Mouse (Mus musculus): ENCODE data around the gene Get4. TPM values are rescaled to one million over a fixed set of nuclear protein-coding genes. Genes with fewer than 3 reads are reported as not detected.

Gene Get4
- polyA plus RNA-seq, 1 experiment from 2014 or later = 122 TPM

- H3K9ac ChIP-seq (ENCODE audit: low read depth, low read length) = no peak overlapping the region
- 86% methylated on average over 2 of the region's 2 CpGs for WGBS
- no peak for ATAC-seq
- H3K4me1 ChIP-seq (ENCODE audit: control insufficient read depth, insufficient read depth, low read length) = no peaks in the 10 kb centered on the region
- H3K36me3 ChIP-seq (ENCODE audit: control insufficient read depth, insufficient read depth, low read length) = peaks cover 9% of the 10 kb centered on the region; the same call in 1 of the 2 replicates
- H3K4me2 ChIP-seq (ENCODE audit: low read length) = no peak overlapping the region
- H3K27ac ChIP-seq (ENCODE audit: low read length) = no peak overlapping the region
- H3K27me3 ChIP-seq (ENCODE audit: control insufficient read depth, insufficient read depth, low read depth, low read length) = no peaks in the 10 kb centered on the region
- no peaks in the 10 kb centered on the region for H3K9me3 ChIP-seq (replicated peaks; ENCODE audit: control insufficient read depth, low read length, poor library complexity, severe bottlenecking)
- H3K4me3 ChIP-seq (ENCODE audit: low read depth, low read length) = no peak overlapping the region
Observed at GRCm38 (mm10) chr5:139294089-139294488, 42.0 kb downstream of the Get4 start.

- no peak overlapping the region for H3K4me3 ChIP-seq (ENCODE audit: low read depth, low read length)
- H3K4me2 ChIP-seq (ENCODE audit: low read length) = no peak overlapping the region
- H3K27me3 ChIP-seq (ENCODE audit: control insufficient read depth, insufficient read depth, low read depth, low read length) = no peaks in the 10 kb centered on the region
- WGBS = 89% methylated on average over 10 of the region's 10 CpGs
- ATAC-seq = no peak
- H3K9ac ChIP-seq (ENCODE audit: low read depth, low read length) = no peak overlapping the region
- no peaks in the 10 kb centered on the region for H3K9me3 ChIP-seq (replicated peaks; ENCODE audit: control insufficient read depth, low read length, poor library complexity, severe bottlenecking)
- H3K4me1 ChIP-seq (ENCODE audit: control insufficient read depth, insufficient read depth, low read length) = no peaks in the 10 kb centered on the region
- H3K27ac ChIP-seq (ENCODE audit: low read length) = no peak overlapping the region
- peaks cover 6% of the 10 kb centered on the region; the same call in 1 of the 2 replicates for H3K36me3 ChIP-seq (ENCODE audit: control insufficient read depth, insufficient read depth, low read length)
Observed at GRCm38 (mm10) chr5:139297092-139297491, 45.0 kb downstream of the Get4 start.

GRCm38 (mm10) chr5:139297745-139298144 is 45.6 kb downstream of the Get4 start:
- no peaks in the 10 kb centered on the region for H3K27me3 ChIP-seq (ENCODE audit: control insufficient read depth, insufficient read depth, low read depth, low read length)
- no peak overlapping the region for H3K27ac ChIP-seq (ENCODE audit: low read length)
- H3K4me3 ChIP-seq (ENCODE audit: low read depth, low read length) = no peak overlapping the region
- H3K9ac ChIP-seq (ENCODE audit: low read depth, low read length) = no peak overlapping the region
- no peaks in the 10 kb centered on the region for H3K9me3 ChIP-seq (replicated peaks; ENCODE audit: control insufficient read depth, low read length, poor library complexity, severe bottlenecking)
- H3K4me1 ChIP-seq (ENCODE audit: control insufficient read depth, insufficient read depth, low read length) = no peaks in the 10 kb centered on the region
- H3K4me2 ChIP-seq (ENCODE audit: low read length) = no peak overlapping the region
- no peak for ATAC-seq
- WGBS = 80% methylated on average over 5 of the region's 5 CpGs
- H3K36me3 ChIP-seq (ENCODE audit: control insufficient read depth, insufficient read depth, low read length) = peaks cover 4% of the 10 kb centered on the region; the same call in 1 of the 2 replicates

- no peak for ATAC-seq
- Histone ChIP-seq H3K27me3 (ENCODE audit: control insufficient read depth, insufficient read depth, low read depth, low read length) (no peaks in the 10 kb centered on the region), H3K9ac (ENCODE audit: low read depth, low read length) (no peak overlapping the region), H3K27ac (ENCODE audit: low read length) (no peak overlapping the region), H3K9me3 (replicated peaks; ENCODE audit: control insufficient read depth, low read length, poor library complexity, severe bottlenecking) (no peaks in the 10 kb centered on the region), H3K4me2 (ENCODE audit: low read length) (no peak overlapping the region), H3K4me1 (ENCODE audit: control insufficient read depth, insufficient read depth, low read length) (no peaks in the 10 kb centered on the region), H3K36me3 (ENCODE audit: control insufficient read depth, insufficient read depth, low read length) (0 out of 2 replicates have a peak, but pooled peaks cover 4% of the 10 kb centered on the region), H3K4me3 (ENCODE audit: low read depth, low read length) (no peak overlapping the region)
- 88% methylated on average over 6 of the region's 6 CpGs for WGBS
Observed at GRCm38 (mm10) chr5:139302101-139302500, 50.0 kb downstream of the Get4 start.

GRCm38 (mm10) chr5:139303646-139304061 is 51.5 kb downstream of the Get4 start:
- Histone ChIP-seq H3K9me3 (replicated peaks; ENCODE audit: control insufficient read depth, low read length, poor library complexity, severe bottlenecking) (no peaks in the 10 kb centered on the region), H3K27ac (ENCODE audit: low read length) (no peak overlapping the region), H3K4me1 (ENCODE audit: control insufficient read depth, insufficient read depth, low read length) (no peaks in the 10 kb centered on the region), H3K9ac (ENCODE audit: low read depth, low read length) (no peak overlapping the region), H3K27me3 (ENCODE audit: control insufficient read depth, insufficient read depth, low read depth, low read length) (no peaks in the 10 kb centered on the region), H3K4me2 (ENCODE audit: low read length) (no peak overlapping the region), H3K36me3 (ENCODE audit: control insufficient read depth, insufficient read depth, low read length) (0 out of 2 replicates have a peak, but pooled peaks cover 4% of the 10 kb centered on the region), H3K4me3 (ENCODE audit: low read depth, low read length) (no peak overlapping the region)
- 90% methylated on average over 9 of the region's 9 CpGs for WGBS
- ATAC-seq = no peak

- WGBS = 81% methylated on average over 3 of the region's 3 CpGs
- Histone ChIP-seq H3K9me3 (replicated peaks; ENCODE audit: control insufficient read depth, low read length, poor library complexity, severe bottlenecking) (no peaks in the 10 kb centered on the region), H3K9ac (ENCODE audit: low read depth, low read length) (no peak overlapping the region), H3K4me1 (ENCODE audit: control insufficient read depth, insufficient read depth, low read length) (no peaks in the 10 kb centered on the region), H3K27me3 (ENCODE audit: control insufficient read depth, insufficient read depth, low read depth, low read length) (no peaks in the 10 kb centered on the region), H3K27ac (ENCODE audit: low read length) (no peak overlapping the region), H3K4me3 (ENCODE audit: low read depth, low read length) (no peak overlapping the region), H3K36me3 (ENCODE audit: control insufficient read depth, insufficient read depth, low read length) (no peaks in the 10 kb centered on the region), H3K4me2 (ENCODE audit: low read length) (no peak overlapping the region)
- no peak for ATAC-seq
Observed at GRCm38 (mm10) chr5:139309946-139310345, 57.8 kb downstream of the Get4 start.

- WGBS = 87% methylated on average over 4 of the region's 4 CpGs
- H3K4me2 ChIP-seq (ENCODE audit: low read length) = no peak overlapping the region
- no peak overlapping the region for H3K9ac ChIP-seq (ENCODE audit: low read depth, low read length)
- no peak overlapping the region for H3K4me3 ChIP-seq (ENCODE audit: low read depth, low read length)
- H3K4me1 ChIP-seq (ENCODE audit: control insufficient read depth, insufficient read depth, low read length) = no peaks in the 10 kb centered on the region
- ATAC-seq = no peak
- no peaks in the 10 kb centered on the region for H3K27me3 ChIP-seq (ENCODE audit: control insufficient read depth, insufficient read depth, low read depth, low read length)
- H3K27ac ChIP-seq (ENCODE audit: low read length) = no peak overlapping the region
- H3K9me3 ChIP-seq (replicated peaks; ENCODE audit: control insufficient read depth, low read length, poor library complexity, severe bottlenecking) = no peaks in the 10 kb centered on the region
- H3K36me3 ChIP-seq (ENCODE audit: control insufficient read depth, insufficient read depth, low read length) = no peaks in the 10 kb centered on the region
Observed at GRCm38 (mm10) chr5:139310477-139310876, 58.4 kb downstream of the Get4 start.

GRCm38 (mm10) chr5:139311822-139312221 is 59.7 kb downstream of the Get4 start:
- ATAC-seq = no peak
- Histone ChIP-seq H3K4me2 (ENCODE audit: low read length) (no peak overlapping the region), H3K4me1 (ENCODE audit: control insufficient read depth, insufficient read depth, low read length) (no peaks in the 10 kb centered on the region), H3K9me3 (replicated peaks; ENCODE audit: control insufficient read depth, low read length, poor library complexity, severe bottlenecking) (no peaks in the 10 kb centered on the region), H3K9ac (ENCODE audit: low read depth, low read length) (no peak overlapping the region), H3K27ac (ENCODE audit: low read length) (no peak overlapping the region), H3K36me3 (ENCODE audit: control insufficient read depth, insufficient read depth, low read length) (no peaks in the 10 kb centered on the region), H3K27me3 (ENCODE audit: control insufficient read depth, insufficient read depth, low read depth, low read length) (no peaks in the 10 kb centered on the region), H3K4me3 (ENCODE audit: low read depth, low read length) (no peak overlapping the region)
- 87% methylated on average over 9 of the region's 9 CpGs for WGBS

- WGBS = 95% methylated on average over 9 of the region's 9 CpGs
Observed at GRCm38 (mm10) chr5:139313536-139313935, 61.4 kb downstream of the Get4 start.

More at GRCm38 (mm10) chr5:139313536-139313935, 61.4 kb downstream of the Get4 start:
- H3K9ac ChIP-seq (ENCODE audit: low read depth, low read length) = no peak overlapping the region
- no peaks in the 10 kb centered on the region for H3K9me3 ChIP-seq (replicated peaks; ENCODE audit: control insufficient read depth, low read length, poor library complexity, severe bottlenecking)
- no peaks in the 10 kb centered on the region for H3K4me1 ChIP-seq (ENCODE audit: control insufficient read depth, insufficient read depth, low read length)
- no peak for ATAC-seq
- H3K4me3 ChIP-seq (ENCODE audit: low read depth, low read length) = no peak overlapping the region
- H3K36me3 ChIP-seq (ENCODE audit: control insufficient read depth, insufficient read depth, low read length) = no peaks in the 10 kb centered on the region
- H3K27me3 ChIP-seq (ENCODE audit: control insufficient read depth, insufficient read depth, low read depth, low read length) = no peaks in the 10 kb centered on the region
- H3K4me2 ChIP-seq (ENCODE audit: low read length) = no peak overlapping the region
- H3K27ac ChIP-seq (ENCODE audit: low read length) = no peak overlapping the region

Data from midbrain, embryonic 16.5 days (tissue).